In genomic region chr3:51965841-51966240, GRCm38 (mm10) we compare ENCODE assay signal across 11 mouse cellular contexts.
DNase-seq lines count a peak whose midpoint lies in the region; ATAC-seq and TF ChIP-seq lines count a peak whose summit lies in the region.
"Had no signal": no experiment of that assay in that cellular context is flagged by ENCODE, and none has a peak within 500 bp of the region (broad histone marks: within the 10 kb centered on the region; RNA-seq: fewer than 3 reads in every experiment).

No protein-coding gene starts in this region.

- no peaks in the 10 kb centered on the region for H3K9me3 ChIP-seq in embryonic facial prominence, embryonic 14.5 days (ENCODE audit: control insufficient read depth, low read length)
- H3K9me3 ChIP-seq in hindbrain, embryonic 15.5 days = no peaks in the 10 kb centered on the region
- H3K9me3 ChIP-seq in neural tube, embryonic 14.5 days (ENCODE audit: control insufficient read depth, low read length) = no peaks in the 10 kb centered on the region
- H3K9me3 ChIP-seq: limb, embryonic 15.5 days had no signal

- H3K4me1 ChIP-seq in embryonic facial prominence, embryonic 14.5 days (ENCODE audit: control insufficient read depth, insufficient read depth, low read length) = 0 out of 2 replicates have a peak, but pooled peaks cover 14% of the 10 kb centered on the region
- H3K4me1 ChIP-seq in hindbrain, embryonic 15.5 days (replicated peaks) = peaks cover 41% of the 10 kb centered on the region
- peaks cover 25% of the 10 kb centered on the region; the same call in 1 of the 2 replicates for H3K4me1 ChIP-seq in neural tube, embryonic 14.5 days (ENCODE audit: control insufficient read depth, insufficient read depth, low read length)

- DNase-seq in left cerebral cortex, adult 2 months (ENCODE audit: extremely low spot score in 1 of 2, low spot score in 2 of 2) = peak in 1 of 2 experiments; percentile 23
- DNase-seq in left cerebral cortex, postnatal 14 days (ENCODE audit: low spot score in 2 of 2) = no peak
- DNase-seq in embryonic facial prominence, embryonic 14.5 days (ENCODE audit: low spot score) = no peak
- DNase-seq in cerebellum, adult 8-10 months = no peak
- no peak for DNase-seq in retina, postnatal 1 day
- DNase-seq in kidney, postnatal 36 days = no peak
- DNase-seq: heart, adult 18-20 months; kidney, postnatal 10 days had no signal

- no peaks in the 10 kb centered on the region for H3K27me3 ChIP-seq in embryonic facial prominence, embryonic 14.5 days (replicated peaks; ENCODE audit: control insufficient read depth, insufficient read depth, low read length)
- no peaks in the 10 kb centered on the region for H3K27me3 ChIP-seq in hindbrain, embryonic 15.5 days
- H3K27me3 ChIP-seq in neural tube, embryonic 14.5 days (ENCODE audit: control insufficient read depth, insufficient read depth, low read length) = no peaks in the 10 kb centered on the region
- H3K27me3 ChIP-seq: limb, embryonic 15.5 days had no signal

- 65% methylated on average over 7 of the region's 7 CpGs for WGBS in embryonic facial prominence, embryonic 14.5 days
- 69% methylated on average over 7 of the region's 7 CpGs for WGBS in hindbrain, embryonic 15.5 days
- 67% methylated on average over 7 of the region's 7 CpGs for WGBS in neural tube, embryonic 14.5 days

- no peak overlapping the region for H3K4me2 ChIP-seq in embryonic facial prominence, embryonic 14.5 days (ENCODE audit: low read depth, low read length)
- H3K4me2 ChIP-seq in hindbrain, embryonic 15.5 days = no peak overlapping the region
- no peak overlapping the region for H3K4me2 ChIP-seq in neural tube, embryonic 14.5 days (ENCODE audit: low read depth, low read length)
- H3K4me2 ChIP-seq: limb, embryonic 15.5 days had no signal

- no peak for TF ChIP-seq CTCF in left cerebral cortex, adult 2 months (IDR thresholded peaks at IDR 0.05)

- intact Hi-C loops in left cerebral cortex, adult 2 months (cut with DNase I) = loop anchor here (2.0 kb wide), 1 partner anchor 49 kb away; no protein-coding TSS in a partner anchor
- intact Hi-C loops in left cerebral cortex, postnatal 14 days (cut with DNase I) = no loop called here

- H3K27ac ChIP-seq in left cerebral cortex, adult 2 months = 0 out of 2 replicates have a peak overlapping the region, but pooled peaks have one; percentile 15
- H3K27ac ChIP-seq in embryonic facial prominence, embryonic 14.5 days (replicated peaks; ENCODE audit: low read depth, low read length) = peak overlapping the region; percentile 59; the same call in 1 of the 2 replicates
- H3K27ac ChIP-seq in hindbrain, embryonic 15.5 days (replicated peaks) = peak overlapping the region; percentile 83
- 0 out of 2 replicates have a peak overlapping the region, but pooled peaks have one; percentile 22 for H3K27ac ChIP-seq in neural tube, embryonic 14.5 days (ENCODE audit: low read depth, low read length)
- H3K27ac ChIP-seq: limb, embryonic 15.5 days had no signal

- no peaks in the 10 kb centered on the region for H3K36me3 ChIP-seq in embryonic facial prominence, embryonic 14.5 days (ENCODE audit: control insufficient read depth, insufficient read depth, low read length)
- no peaks in the 10 kb centered on the region for H3K36me3 ChIP-seq in hindbrain, embryonic 15.5 days
- H3K36me3 ChIP-seq in neural tube, embryonic 14.5 days (ENCODE audit: control insufficient read depth, insufficient read depth, low read length) = no peaks in the 10 kb centered on the region
- H3K36me3 ChIP-seq: limb, embryonic 15.5 days had no signal

- no peak overlapping the region for H3K4me3 ChIP-seq in left cerebral cortex, adult 2 months
- no peak overlapping the region for H3K4me3 ChIP-seq in embryonic facial prominence, embryonic 14.5 days (ENCODE audit: low read depth, low read length)
- no peak overlapping the region for H3K4me3 ChIP-seq in hindbrain, embryonic 15.5 days
- no peak overlapping the region for H3K4me3 ChIP-seq in neural tube, embryonic 14.5 days (ENCODE audit: low read depth, low read length)
- H3K4me3 ChIP-seq: limb, embryonic 15.5 days had no signal

- ATAC-seq in embryonic facial prominence, embryonic 14.5 days (ENCODE audit: low read depth) = no peak
- ATAC-seq in hindbrain, embryonic 15.5 days (ENCODE audit: low FRiP score, low read depth) = no peak
- ATAC-seq in neural tube, embryonic 14.5 days (ENCODE audit: low read depth) = no peak

- no peak overlapping the region for H3K9ac ChIP-seq in embryonic facial prominence, embryonic 14.5 days (ENCODE audit: low read depth, low read length)
- no peak overlapping the region; the same call in 1 of the 2 replicates for H3K9ac ChIP-seq in hindbrain, embryonic 15.5 days
- no peak overlapping the region for H3K9ac ChIP-seq in neural tube, embryonic 14.5 days (replicated peaks; ENCODE audit: low read depth, low read length)
- H3K9ac ChIP-seq: limb, embryonic 15.5 days had no signal

Comparison
In these comparisons a context has a peak if more than half of its experiments do, and no peak if none do; other contexts are left out.
1. H3K27ac ChIP-seq: peak in every context shown above with its lines; median percentile 83 in hindbrain, embryonic 15.5 days; 59 in embryonic facial prominence, embryonic 14.5 days; 22 in neural tube, embryonic 14.5 days; 15 in left cerebral cortex, adult 2 months.